Mouse (Mus musculus): ENCODE results near the gene Tnks1bp1.

Gene Tnks1bp1

DNA sequence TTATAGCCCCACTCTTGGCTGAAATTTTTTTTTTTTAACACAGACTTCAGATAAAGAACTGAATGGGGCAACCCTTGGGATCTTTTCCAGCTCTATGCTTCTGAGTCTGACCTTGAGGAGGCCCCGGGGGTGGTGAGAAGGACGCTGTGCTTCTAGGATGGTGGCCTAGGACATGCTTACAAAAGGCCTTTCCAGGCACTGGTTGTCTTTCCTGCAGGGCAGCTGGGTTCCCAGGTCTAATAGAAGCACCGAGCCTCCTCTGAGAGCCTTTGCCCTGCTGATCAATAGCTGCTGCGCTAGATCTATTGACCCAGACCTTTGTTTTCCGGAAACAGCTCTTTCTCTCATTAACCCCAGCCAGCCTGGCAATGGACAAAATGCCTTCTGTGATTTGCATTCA lies 48.1 kb downstream of the Tnks1bp1 start:
- DNase-seq: no peak

DNA sequence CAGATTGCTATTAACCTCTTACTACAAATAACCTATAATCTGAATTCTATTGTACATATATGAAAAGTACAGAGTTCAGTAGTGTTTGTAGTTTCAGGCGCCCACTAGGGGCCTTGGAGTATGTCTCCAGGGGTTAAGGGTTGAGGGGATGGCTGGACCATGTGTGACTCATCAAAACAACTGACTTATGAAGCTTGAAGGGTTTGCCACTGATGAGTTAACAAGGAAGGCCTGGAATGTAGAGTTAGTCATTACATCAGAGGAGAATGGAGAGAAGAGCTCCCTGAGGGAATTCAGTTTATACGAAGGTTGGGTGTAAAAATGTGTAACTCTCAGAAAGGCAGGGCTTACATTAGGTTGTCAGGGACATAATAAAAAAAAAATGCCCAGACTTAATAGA lies 50.2 kb downstream of the Tnks1bp1 start:
- no peak for DNase-seq

DNA sequence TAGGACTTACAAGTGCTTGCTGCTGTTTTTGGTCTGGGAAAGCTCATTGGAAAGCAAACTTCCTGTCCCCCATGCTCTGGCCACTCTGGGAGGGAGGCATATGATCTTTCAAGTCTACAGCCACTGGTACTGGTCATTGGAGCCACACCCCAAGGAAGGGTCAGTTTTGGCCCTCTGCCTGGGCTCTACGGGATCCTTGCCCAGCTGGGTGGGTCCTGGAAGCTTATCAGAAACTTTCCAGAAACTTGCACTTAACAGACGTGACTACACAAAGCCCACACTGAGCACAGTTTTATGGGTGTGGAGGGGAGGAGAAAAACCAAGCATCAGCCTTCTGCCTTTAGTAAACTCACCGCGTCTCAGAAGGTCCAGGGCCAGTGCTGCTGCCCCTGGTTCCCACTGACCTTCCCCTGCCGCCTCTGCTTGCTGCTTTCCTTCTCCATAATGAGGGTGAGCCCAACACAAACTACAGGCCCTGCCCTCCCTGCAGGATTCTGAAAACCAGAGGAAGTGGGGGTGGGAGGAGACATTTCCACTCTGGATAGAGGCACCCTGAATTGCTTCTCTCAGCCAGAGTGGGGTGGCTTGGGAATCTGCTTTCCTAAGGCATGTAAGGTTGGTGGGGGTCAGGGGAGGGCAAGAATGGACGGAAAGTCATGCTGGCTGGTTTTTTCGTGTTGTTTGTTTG lies 51.1 kb downstream of the Tnks1bp1 start:
- no peak for DNase-seq

DNA sequence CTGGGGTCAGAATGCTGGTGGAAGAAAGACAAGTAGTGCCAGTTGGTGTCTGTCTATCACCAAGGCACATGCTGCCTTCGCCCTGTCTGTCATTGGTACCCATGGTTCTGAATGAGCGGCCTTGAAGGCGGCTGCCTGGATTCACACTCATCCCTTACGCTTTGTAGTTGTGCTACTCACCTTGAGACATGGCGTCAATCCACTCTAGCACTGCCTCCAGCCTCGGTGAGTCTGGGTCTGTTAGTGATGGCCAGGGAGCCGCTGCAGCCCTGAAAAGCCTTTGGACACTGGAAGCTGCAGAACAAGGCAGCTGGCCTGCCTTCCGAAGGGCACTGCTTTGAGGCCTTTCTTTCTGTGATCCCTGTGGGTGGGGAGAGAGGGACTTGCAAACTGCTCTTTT lies 55.4 kb downstream of the Tnks1bp1 start:
- DNase-seq: no peak

GRCm38 (mm10) chr2:85105426-85106013 lies 57.7 kb downstream of the Tnks1bp1 start:
- DNase-seq: no peak

- no peak for DNase-seq
These were observed 58.4 kb downstream of the Tnks1bp1 start for GRCm38 (mm10) chr2:85106068-85106790.

- no peak for DNase-seq
These were observed 59.1 kb downstream of the Tnks1bp1 start for GRCm38 (mm10) chr2:85106941-85107340.

DNA sequence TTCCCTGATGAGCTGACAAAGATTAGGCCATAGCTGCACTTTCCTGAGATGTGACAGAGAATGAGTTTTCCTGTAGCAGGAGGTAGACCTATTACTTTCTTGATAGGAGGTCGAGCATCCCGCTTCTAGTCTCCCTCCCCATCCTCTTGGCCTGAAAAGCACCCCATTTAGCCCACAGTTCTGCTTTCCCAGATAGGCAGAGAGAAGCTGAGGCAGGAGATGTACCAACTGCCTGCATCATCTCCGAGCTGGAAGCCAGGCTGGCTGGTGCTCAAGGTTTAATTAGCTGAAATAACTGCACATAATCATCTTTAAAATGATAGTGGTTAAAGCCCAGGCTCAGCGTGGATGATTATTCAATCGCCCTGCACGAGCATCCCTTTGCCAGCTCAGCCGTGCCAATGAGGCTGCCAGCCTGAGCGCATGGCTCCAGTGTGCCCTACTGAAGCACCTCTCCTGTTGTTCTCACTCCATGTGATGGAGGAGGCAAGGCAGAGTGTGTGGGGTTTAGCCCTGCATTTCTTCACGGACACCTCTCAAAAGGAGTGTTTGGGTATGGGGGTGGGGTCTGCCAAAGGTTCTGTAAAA lies 62.6 kb downstream of the Tnks1bp1 start:
- DNase-seq: no peak

All from cerebellum, postnatal 36 days (tissue).